Mouse (Mus musculus): ENCODE measurements around the gene Cyp1a1. TPM values are rescaled to one million over a fixed set of nuclear protein-coding genes. Genes with fewer than 3 reads are reported as not detected.

Gene Cyp1a1
- polyA plus RNA-seq, 2 experiments, result 0.04 TPM; not detected in 1

GRCm38 (mm10) chr9:57641775-57642550, 45.8 kb upstream of the Cyp1a1 start:
- 81% methylated on average over 13 of the region's 13 CpGs for WGBS
- Histone ChIP-seq H3K9ac (ENCODE audit: low read depth, low read length, severe bottlenecking) (no peak overlapping the region), H3K4me1 (ENCODE audit: control insufficient read depth, insufficient read depth, low read length) (peaks cover 64% of the 10 kb centered on the region), H3K4me2 (replicated peaks; ENCODE audit: low read depth, low read length, severe bottlenecking) (0 out of 2 replicates have a peak overlapping the region, but pooled peaks have one; percentile 1), H3K36me3 (ENCODE audit: control insufficient read depth, insufficient read depth, low read length) (peaks cover 8% of the 10 kb centered on the region), H3K4me3 (replicated peaks; ENCODE audit: low read length) (no peak overlapping the region), H3K27me3 (ENCODE audit: control insufficient read depth, insufficient read depth, low read length) (no peaks in the 10 kb centered on the region), H3K9me3 (ENCODE audit: control insufficient read depth, low read length) (no peaks in the 10 kb centered on the region), H3K27ac (replicated peaks; ENCODE audit: low read depth, low read length) (no peak overlapping the region)
- DNase-seq (ENCODE audit: low spot score) (no peak), ATAC-seq (ENCODE audit: low FRiP score, low read depth) (no peak)
- TF ChIP-seq POLR2A (IDR thresholded peaks at IDR 0.05; ENCODE audit: borderline replicate concordance, extremely low read depth, insufficient read depth, insufficient read length), result no peak

GRCm38 (mm10) chr9:57643169-57643855, 44.4 kb upstream of the Cyp1a1 start:
- H3K9ac ChIP-seq (ENCODE audit: low read depth, low read length, severe bottlenecking), result peak overlapping the region; percentile 98
- peaks cover 52% of the 10 kb centered on the region for H3K4me1 ChIP-seq (ENCODE audit: control insufficient read depth, insufficient read depth, low read length)

GRCm38 (mm10) chr9:57643856-57644180, 43.9 kb upstream of the Cyp1a1 start:
- ATAC-seq (ENCODE audit: low FRiP score, low read depth), result no peak
- WGBS, result 34% methylated on average over 7 of the region's 7 CpGs
- H3K4me1 ChIP-seq (ENCODE audit: control insufficient read depth, insufficient read depth, low read length), result peaks cover 47% of the 10 kb centered on the region
- peak overlapping the region; percentile 98 for H3K9ac ChIP-seq (ENCODE audit: low read depth, low read length, severe bottlenecking)
- H3K9me3 ChIP-seq (ENCODE audit: control insufficient read depth, low read length), result no peaks in the 10 kb centered on the region
- H3K4me2 ChIP-seq (replicated peaks; ENCODE audit: low read depth, low read length, severe bottlenecking), result peak overlapping the region; percentile 71
- no peak overlapping the region for H3K27ac ChIP-seq (replicated peaks; ENCODE audit: low read depth, low read length)
- no peak for DNase-seq (ENCODE audit: low spot score)
- H3K36me3 ChIP-seq (ENCODE audit: control insufficient read depth, insufficient read depth, low read length), result peaks cover 8% of the 10 kb centered on the region
- TF ChIP-seq POLR2A (IDR thresholded peaks at IDR 0.05; ENCODE audit: borderline replicate concordance, extremely low read depth, insufficient read depth, insufficient read length), result no peak
- peak overlapping the region; percentile 95 for H3K4me3 ChIP-seq (replicated peaks; ENCODE audit: low read length)
- H3K27me3 ChIP-seq (ENCODE audit: control insufficient read depth, insufficient read depth, low read length), result no peaks in the 10 kb centered on the region

More at GRCm38 (mm10) chr9:57643169-57643855, 44.4 kb upstream of the Cyp1a1 start:
- TF ChIP-seq POLR2A (IDR thresholded peaks at IDR 0.05; ENCODE audit: borderline replicate concordance, extremely low read depth, insufficient read depth, insufficient read length), result no peak
- 64% methylated on average over 9 of the region's 9 CpGs for WGBS
- Histone ChIP-seq H3K9me3 (ENCODE audit: control insufficient read depth, low read length) (no peaks in the 10 kb centered on the region), H3K27me3 (ENCODE audit: control insufficient read depth, insufficient read depth, low read length) (no peaks in the 10 kb centered on the region), H3K4me3 (replicated peaks; ENCODE audit: low read length) (peak overlapping the region; percentile 95), H3K36me3 (ENCODE audit: control insufficient read depth, insufficient read depth, low read length) (peaks cover 8% of the 10 kb centered on the region), H3K27ac (replicated peaks; ENCODE audit: low read depth, low read length) (no peak overlapping the region), H3K4me2 (replicated peaks; ENCODE audit: low read depth, low read length, severe bottlenecking) (peak overlapping the region; percentile 71)
- ATAC-seq (ENCODE audit: low FRiP score, low read depth) (no peak), DNase-seq (ENCODE audit: low spot score) (no peak)

GRCm38 (mm10) chr9:57644442-57644943, 43.2 kb upstream of the Cyp1a1 start:
- peaks cover 40% of the 10 kb centered on the region for H3K4me1 ChIP-seq (ENCODE audit: control insufficient read depth, insufficient read depth, low read length)
- no peaks in the 10 kb centered on the region for H3K27me3 ChIP-seq (ENCODE audit: control insufficient read depth, insufficient read depth, low read length)
- TF ChIP-seq POLR2A (IDR thresholded peaks at IDR 0.05; ENCODE audit: borderline replicate concordance, extremely low read depth, insufficient read depth, insufficient read length), result no peak
- H3K4me2 ChIP-seq (replicated peaks; ENCODE audit: low read depth, low read length, severe bottlenecking), result peak overlapping the region; percentile 71
- ATAC-seq (ENCODE audit: low FRiP score, low read depth) (no peak), DNase-seq (ENCODE audit: low spot score) (peak; percentile 40)
- H3K4me3 ChIP-seq (replicated peaks; ENCODE audit: low read length), result peak overlapping the region; percentile 95
- peaks cover 8% of the 10 kb centered on the region for H3K36me3 ChIP-seq (ENCODE audit: control insufficient read depth, insufficient read depth, low read length)
- H3K9ac ChIP-seq (ENCODE audit: low read depth, low read length, severe bottlenecking), result peak overlapping the region; percentile 98
- H3K27ac ChIP-seq (replicated peaks; ENCODE audit: low read depth, low read length), result peak overlapping the region; percentile 93
- no peaks in the 10 kb centered on the region for H3K9me3 ChIP-seq (ENCODE audit: control insufficient read depth, low read length)
- 2% methylated on average over 11 of the region's 18 CpGs for WGBS

Data from limb, embryonic 14.5 days (tissue).